Mouse (Mus musculus) forebrain, embryonic 14.5 days (tissue): ENCODE results near the gene H2afx. TPM values are rescaled to one million over a fixed set of nuclear protein-coding genes. Genes with fewer than 3 reads are reported as not detected.

Experiments
- ATAC-seq: fragments of 200-750 bp; cut with Nextera tagmentation; 2 replicates; pipeline ENCODE4 v1.8.0; 2017; ENCODE audit warnings: mild to moderate bottlenecking, moderate library complexity
- DNase-seq: peaks from one replicate; pipeline ENCODE4 v3.0.0-alpha.2; 2015; ENCODE audit warnings: low spot score
- H3K27ac ChIP-seq: fragments of 300-500 bp; sonication (generic); 2 replicates; pipeline ENCODE4 v1.5.1; 2014; ENCODE audit warnings: low read depth, mild to moderate bottlenecking, control low read depth, low read length, moderate library complexity
- H3K27me3 ChIP-seq: fragments of 300-500 bp; sonication (generic); replicated peaks from 2 replicates; pipeline ENCODE4 v1.6.1; 2014; ENCODE audit warnings: low read length, control low read depth, mixed read lengths; ENCODE audit not compliant: control insufficient read depth, insufficient read depth
- H3K36me3 ChIP-seq: fragments of 300-500 bp; sonication (generic); 2 replicates; pipeline ENCODE4 v1.6.1; 2014; ENCODE audit warnings: low read length, control low read depth; ENCODE audit not compliant: control insufficient read depth, insufficient read depth
- H3K4me1 ChIP-seq: fragments of 300-500 bp; sonication (generic); 2 replicates; pipeline ENCODE4 v1.6.1; 2014; ENCODE audit warnings: antibody characterized with exemption, low read length, control low read depth; ENCODE audit not compliant: control insufficient read depth, insufficient read depth
- H3K4me2 ChIP-seq: fragments of 300-500 bp; sonication (generic); 2 replicates; pipeline ENCODE4 v1.6.1; 2014; ENCODE audit warnings: mild to moderate bottlenecking, control low read depth, low read length
- H3K4me3 ChIP-seq: fragments of 300-500 bp; sonication (generic); 2 replicates; pipeline ENCODE4 v1.5.1; 2014; ENCODE audit warnings: low read depth, low read length, control low read depth
- H3K9ac ChIP-seq: fragments of 300-500 bp; sonication (generic); 2 replicates; pipeline ENCODE4 v1.6.1; 2014; ENCODE audit warnings: mild to moderate bottlenecking, low read length, control low read depth, moderate library complexity
- H3K9me3 ChIP-seq: fragments of 300-500 bp; sonication (generic); replicated peaks from 2 replicates; pipeline ENCODE4 v1.6.1; 2016; ENCODE audit warnings: low read length, control low read depth, mixed read lengths; ENCODE audit not compliant: control insufficient read depth
- WGBS: fragments of 180-500 bp; shearing (Covaris S2); extraction: QIAGEN DNeasy Blood & Tissue Kit; methylation state at CpG from one replicate; pipeline ENCODE4 v1.1.7; 2014; 5-methylcytosine and 5-hydroxymethylcytosine counted together
- polyA plus RNA-seq: library from polyadenylated mRNA; unstranded; fragments of >200 nt; fragmentation: Nextera tagmentation; extraction: Ambion mirVana; gene quantifications from 2 replicates; pipeline ENCODE4 v1.2.1, GENCODE M21; 2014

H2afx gene
- polyA plus RNA-seq, 1 experiment from 2014 or later = 240 TPM

DNA sequence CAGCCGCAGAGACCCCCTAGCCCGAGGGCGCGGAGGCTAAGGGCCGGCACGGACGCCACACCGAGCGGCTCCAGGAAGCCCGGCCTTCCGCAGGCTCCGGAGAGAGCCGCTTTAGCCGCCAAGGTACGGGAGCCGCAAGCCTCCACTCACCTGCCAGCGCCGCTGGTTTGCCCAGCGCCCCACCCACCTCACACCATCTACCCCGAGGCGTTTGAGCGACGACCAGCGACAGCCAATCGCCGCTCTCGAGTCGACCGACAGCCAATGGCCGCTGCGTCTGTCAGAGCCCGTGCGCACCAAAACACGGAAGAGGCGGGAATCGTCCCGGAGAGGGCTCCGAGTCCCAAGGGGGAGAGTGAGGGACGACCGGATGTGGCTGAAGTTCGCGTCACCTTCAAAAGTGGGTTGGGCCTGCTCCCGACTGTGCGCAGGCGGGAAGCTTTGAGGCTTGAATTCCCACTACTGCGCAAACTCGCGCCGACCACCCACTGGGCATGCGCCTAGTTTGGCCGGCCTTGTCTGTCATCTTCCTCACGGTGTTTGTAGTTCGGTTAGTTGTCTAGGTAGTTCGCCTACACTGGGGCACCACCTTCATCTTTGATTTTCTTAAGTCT lies 28.9 kb upstream of the H2afx start, which contains the start of gene Hinfp:
Hinfp (minus strand) TSS at position 206 of the 614 bp plus-strand sequence.
- peak within 1 kb of the TSS; percentile 63; the same call in 1 of the 2 replicates for H3K27ac ChIP-seq
- peak within 1 kb of the TSS; percentile 91 for H3K9ac ChIP-seq
- peaks cover 35% of the 10 kb centered on the region for H3K36me3 ChIP-seq
- DNase-seq (peak; percentile 100), ATAC-seq (peak; percentile 100)
- no peaks in the 10 kb centered on the region for H3K9me3 ChIP-seq
- peak within 1 kb of the TSS; percentile 94 for H3K4me3 ChIP-seq
- H3K4me2 ChIP-seq = peak within 1 kb of the TSS; percentile 85
- peaks cover 3% of the 10 kb centered on the region for H3K4me1 ChIP-seq
- under 1% methylated on average over 54 of the region's 54 CpGs for WGBS
- H3K27me3 ChIP-seq = no peaks in the 10 kb centered on the region

- ATAC-seq (no peak), DNase-seq (no peak)
- Histone ChIP-seq H3K36me3 (peaks cover 31% of the 10 kb centered on the region), H3K27me3 (no peaks in the 10 kb centered on the region), H3K4me2 (no peak overlapping the region), H3K27ac (no peak overlapping the region), H3K4me1 (peaks cover 3% of the 10 kb centered on the region), H3K4me3 (no peak overlapping the region), H3K9ac (no peak overlapping the region), H3K9me3 (no peaks in the 10 kb centered on the region)
- 89% methylated on average over 6 of the region's 6 CpGs for WGBS
Measured at GRCm38 (mm10) chr9:44306532-44306931, 28.0 kb upstream of the H2afx start.

DNA sequence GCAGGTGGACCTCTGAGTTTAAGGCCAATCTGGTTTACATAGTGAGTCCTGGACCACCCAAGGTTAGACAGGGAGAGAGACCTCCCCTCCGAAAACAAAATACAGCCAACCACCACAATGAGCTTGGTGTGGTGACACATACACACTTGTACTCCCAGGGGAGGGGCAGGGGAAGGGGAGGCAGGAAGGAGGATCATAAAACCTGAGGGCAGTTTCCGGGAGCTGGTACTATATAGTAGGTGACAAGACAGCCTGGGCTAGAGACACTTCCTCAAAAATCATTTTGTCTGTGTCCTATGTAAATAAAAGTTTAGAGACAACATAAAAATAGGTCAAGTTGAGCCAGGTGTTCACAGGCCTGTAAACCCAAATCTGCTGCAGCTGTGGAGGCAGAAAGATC lies 27.2 kb upstream of the H2afx start:
- no peak overlapping the region for H3K4me3 ChIP-seq
- DNase-seq = no peak
- H3K4me2 ChIP-seq = no peak overlapping the region
- H3K36me3 ChIP-seq = peaks cover 24% of the 10 kb centered on the region
- no peak overlapping the region for H3K27ac ChIP-seq
- ATAC-seq = no peak
- no peaks in the 10 kb centered on the region for H3K27me3 ChIP-seq
- 88% methylated on average over 2 of the region's 2 CpGs for WGBS
- H3K9ac ChIP-seq = no peak overlapping the region
- no peaks in the 10 kb centered on the region for H3K9me3 ChIP-seq
- H3K4me1 ChIP-seq = peaks cover 3% of the 10 kb centered on the region

GRCm38 (mm10) chr9:44309756-44310155 lies 24.7 kb upstream of the H2afx start:
- Histone ChIP-seq H3K9ac (no peak overlapping the region), H3K9me3 (no peaks in the 10 kb centered on the region), H3K4me3 (no peak overlapping the region), H3K4me2 (no peak overlapping the region), H3K36me3 (peaks cover 37% of the 10 kb centered on the region), H3K27ac (no peak overlapping the region), H3K27me3 (no peaks in the 10 kb centered on the region), H3K4me1 (peaks cover under 1% of the 10 kb centered on the region)
- 64% methylated on average over 3 of the region's 3 CpGs for WGBS
- DNase-seq (no peak), ATAC-seq (no peak)

DNA sequence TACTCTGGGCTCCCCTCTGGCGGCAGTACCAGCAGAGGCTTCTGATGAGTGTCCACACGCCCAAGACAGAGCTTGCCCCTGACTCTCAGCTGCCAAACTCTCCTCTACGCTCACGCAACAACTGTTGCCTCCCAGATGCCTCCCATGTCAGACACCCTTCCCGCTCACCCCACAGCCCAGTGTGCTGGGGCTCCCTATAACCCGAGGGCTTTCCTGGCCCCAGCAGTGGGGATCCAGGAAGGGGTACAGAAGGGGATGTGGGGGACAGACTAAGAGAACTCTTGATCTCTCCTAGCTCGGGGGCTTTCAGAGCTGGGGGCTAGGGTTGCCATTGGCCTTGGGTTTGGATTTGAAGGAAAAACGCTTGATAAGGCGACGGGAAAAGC lies 23.8 kb upstream of the H2afx start:
- Histone ChIP-seq H3K4me2 (no peak overlapping the region), H3K36me3 (peaks cover 47% of the 10 kb centered on the region), H3K4me3 (no peak overlapping the region), H3K4me1 (no peaks in the 10 kb centered on the region), H3K27ac (no peak overlapping the region), H3K27me3 (no peaks in the 10 kb centered on the region), H3K9ac (no peak overlapping the region), H3K9me3 (no peaks in the 10 kb centered on the region)
- no peak for ATAC-seq
- WGBS = 29% methylated on average over 10 of the region's 10 CpGs
- no peak for DNase-seq

GRCm38 (mm10) chr9:44311136-44312134 lies 23.1 kb upstream of the H2afx start:
- H3K4me3 ChIP-seq = no peak overlapping the region
- 0 out of 2 replicates have a peak overlapping the region, but pooled peaks have one; percentile 22 for H3K9ac ChIP-seq
- no peak overlapping the region for H3K27ac ChIP-seq
- WGBS = 7% methylated on average over 27 of the region's 27 CpGs
- no peak overlapping the region for H3K4me2 ChIP-seq
- no peaks in the 10 kb centered on the region for H3K9me3 ChIP-seq
- H3K4me1 ChIP-seq = no peaks in the 10 kb centered on the region
- ATAC-seq (no peak), DNase-seq (no peak)
- H3K36me3 ChIP-seq = peaks cover 53% of the 10 kb centered on the region
- no peaks in the 10 kb centered on the region for H3K27me3 ChIP-seq

GRCm38 (mm10) chr9:44313476-44314256 lies 20.8 kb upstream of the H2afx start:
- Histone ChIP-seq H3K4me2 (no peak overlapping the region), H3K4me1 (peaks cover 10% of the 10 kb centered on the region), H3K27ac (no peak overlapping the region), H3K4me3 (no peak overlapping the region), H3K9me3 (no peaks in the 10 kb centered on the region), H3K9ac (no peak overlapping the region), H3K36me3 (peaks cover 61% of the 10 kb centered on the region), H3K27me3 (no peaks in the 10 kb centered on the region)
- no peak for ATAC-seq
- WGBS = 73% methylated on average over 19 of the region's 19 CpGs
- DNase-seq = peak; percentile 50

DNA sequence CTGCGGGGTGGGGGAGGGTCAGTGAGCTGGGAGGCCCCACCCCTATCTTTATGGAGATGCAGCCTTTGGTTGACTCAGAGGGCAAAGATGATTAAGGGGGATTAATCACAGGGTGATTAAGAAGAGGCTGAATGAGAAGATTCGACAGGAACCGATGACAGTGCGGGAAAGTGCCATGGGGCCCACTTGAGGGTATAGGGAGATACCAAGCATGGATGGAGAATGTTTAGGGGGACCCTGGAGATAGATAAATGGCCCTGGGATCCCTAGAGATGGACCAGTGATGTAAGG lies 20.3 kb upstream of the H2afx start:
- Histone ChIP-seq H3K27me3 (no peaks in the 10 kb centered on the region), H3K36me3 (peaks cover 59% of the 10 kb centered on the region), H3K9ac (no peak overlapping the region), H3K4me2 (no peak overlapping the region), H3K4me1 (peaks cover 15% of the 10 kb centered on the region), H3K9me3 (no peaks in the 10 kb centered on the region), H3K27ac (no peak overlapping the region), H3K4me3 (no peak overlapping the region)
- ATAC-seq = no peak
- DNase-seq = no peak
- WGBS = 62% methylated on average over 4 of the region's 4 CpGs
